Mouse (Mus musculus) heart, postnatal 36 days (tissue): Measurements from ENCODE around the gene Ms4a6b. TPM values are rescaled to one million over a fixed set of nuclear protein-coding genes. Genes with fewer than 3 reads are reported as not detected.
"Not testable (repeated sequence)": the region's sequence is repeated elsewhere in the genome, so short reads cannot be mapped to it uniquely, and the experiment has no call there.

Experiments
- DNase-seq, 2 experiments: peaks; one replicate each; pipeline ENCODE4 v3.0.0; 2021 to 2022
- intact Hi-C: fragments of 180-260 bp; cut with DNase I; formaldehyde crosslinking; loops from one replicate; pipeline ENCODE4 v1.15.1; 2025
- total RNA-seq, 2 experiments: library from RNA; stranded (reverse); gene quantifications; 2 replicates each; pipeline ENCODE4 v1.2.3; 2021

Gene Ms4a6b
- 1 to 10 TPM; 4.4 to 9.1 TPM for total RNA-seq

GRCm38 (mm10) chr19:11516246-11516645, at the start of gene Ms4a6b:
TSS of gene Ms4a6b (plus strand) at chr19:11516512.
- DNase-seq, result no peak
- intact Hi-C loops, result no loop called here

DNA sequence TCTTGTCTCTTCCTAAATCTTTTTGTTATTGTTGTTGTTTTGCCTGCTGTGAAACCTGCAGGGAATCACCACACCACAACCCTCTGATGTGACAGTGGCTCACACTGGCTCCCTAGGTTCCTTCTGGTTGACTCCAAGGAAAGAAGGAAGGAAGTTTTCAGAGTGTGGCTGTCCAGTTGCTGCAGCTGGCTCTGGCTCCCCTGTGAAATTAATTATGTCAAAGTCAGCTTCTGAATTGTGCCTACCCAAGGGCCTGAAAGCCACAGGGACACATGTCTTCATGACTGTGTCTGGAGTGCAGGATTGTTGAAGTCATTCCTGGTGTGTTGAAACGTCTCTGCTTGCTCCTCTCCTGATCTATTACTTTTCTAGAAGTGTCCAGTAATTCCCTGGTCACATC, 48.0 kb upstream of the Ms4a6b start:
- DNase-seq, intact Hi-C loops: not testable (repeated sequence)

DNA sequence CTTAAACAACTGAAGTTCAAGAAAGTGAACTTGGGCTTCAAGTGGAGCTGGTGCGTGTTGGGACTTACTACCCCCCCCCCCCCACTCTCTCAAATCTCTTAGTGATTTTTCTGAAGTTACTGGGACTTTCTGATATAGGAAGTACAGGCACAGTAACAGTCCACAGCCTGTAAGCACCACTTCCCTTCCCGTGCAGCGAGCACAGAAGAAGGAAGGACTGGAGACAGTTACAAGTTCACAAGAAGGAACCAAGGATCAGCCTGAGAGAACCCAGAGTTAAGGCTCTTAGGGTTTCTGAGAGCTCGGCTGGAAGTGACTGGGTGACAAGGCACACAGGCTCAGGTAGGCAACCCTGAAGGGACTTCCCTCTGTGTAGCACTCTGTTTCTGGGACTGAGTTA, 47.1 kb upstream of the Ms4a6b start, which contains the start of gene Ms4a6c:
TSS of gene Ms4a6c (plus strand) at position 152 of the 400 bp plus-strand sequence.
- DNase-seq, intact Hi-C loops: not testable (repeated sequence)

GRCm38 (mm10) chr19:11479714-11480113, 36.6 kb upstream of the Ms4a6b start:
- intact Hi-C loops, result no loop called here
- DNase-seq, result no peak

- intact Hi-C loops, result no loop called here
Observed at GRCm38 (mm10) chr19:11482684-11483083, 33.6 kb upstream of the Ms4a6b start.

DNA sequence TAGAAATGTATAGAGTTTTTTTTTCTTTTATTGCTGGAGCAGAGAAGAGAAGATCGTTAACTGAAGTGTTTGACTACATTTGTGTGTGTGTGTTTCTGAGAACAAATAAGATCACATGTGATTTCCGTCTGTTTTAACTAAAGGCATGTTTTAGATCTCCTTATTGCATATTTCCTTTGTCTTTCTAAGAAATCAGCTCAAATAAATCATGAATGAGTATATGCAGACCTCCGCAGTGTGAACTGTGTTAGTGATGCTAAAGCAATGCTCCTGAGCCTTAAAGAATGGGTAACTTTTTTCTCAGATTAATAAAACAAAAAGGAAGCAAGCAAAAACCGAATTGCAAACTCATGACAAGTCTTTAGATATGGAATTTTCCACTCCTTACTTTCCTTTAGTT, 32.4 kb upstream of the Ms4a6b start:
- no peak for DNase-seq
- intact Hi-C loops, result no loop called here

More at GRCm38 (mm10) chr19:11482684-11483083, 33.6 kb upstream of the Ms4a6b start:
- DNase-seq, result no peak

- intact Hi-C loops, result no loop called here
- DNase-seq, result no peak
Observed at GRCm38 (mm10) chr19:11484388-11484787, 31.9 kb upstream of the Ms4a6b start.

- intact Hi-C loops, result no loop called here
- no peak for DNase-seq
Observed at GRCm38 (mm10) chr19:11485266-11485665, 31.0 kb upstream of the Ms4a6b start.

- intact Hi-C loops, result no loop called here
- no peak for DNase-seq
Observed at GRCm38 (mm10) chr19:11485746-11486145, 30.6 kb upstream of the Ms4a6b start, which contains the start of gene Gm8369. TSS of gene Gm8369 (plus strand) at chr19:11485938.

- intact Hi-C loops, result no loop called here
- no peak for DNase-seq
Observed at GRCm38 (mm10) chr19:11486599-11486998, 29.7 kb upstream of the Ms4a6b start.

DNA sequence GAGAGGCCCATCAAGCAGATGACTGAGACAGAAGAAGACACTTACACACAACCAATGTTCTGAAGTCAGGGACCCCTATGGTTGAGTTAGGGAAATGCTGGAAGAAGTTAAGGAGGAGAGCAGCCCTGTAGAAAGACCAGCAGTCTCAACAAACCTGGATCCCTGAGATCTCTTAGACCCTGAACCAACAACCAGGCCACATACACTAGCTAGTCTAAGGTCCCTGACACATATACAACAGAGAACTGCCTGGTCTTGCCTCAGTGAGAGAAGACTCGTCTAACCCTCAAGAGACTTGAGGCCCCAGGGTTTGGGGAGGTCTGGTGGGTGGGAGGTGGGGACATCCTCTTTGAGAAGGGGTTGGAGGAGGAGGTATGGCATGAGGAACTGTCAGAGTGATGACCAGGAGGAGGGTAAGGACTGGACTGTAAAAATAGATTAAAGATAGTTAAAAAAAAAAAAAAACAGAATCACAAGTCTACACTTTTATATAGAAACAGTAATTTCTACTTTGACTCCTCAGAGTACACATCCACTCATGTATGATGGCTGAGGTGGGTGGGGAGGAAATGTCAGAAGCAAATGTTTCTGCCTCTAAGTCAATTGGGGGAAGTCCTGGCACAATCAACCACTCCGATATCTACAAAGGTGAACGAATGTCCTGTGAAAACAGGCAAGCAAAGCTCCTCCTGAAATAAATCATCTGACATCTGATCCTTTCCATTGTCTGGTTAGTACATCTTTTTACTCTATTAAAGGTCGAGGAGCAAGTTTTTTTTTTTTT, 24.7 kb upstream of the Ms4a6b start:
- intact Hi-C loops, result no loop called here

DNA sequence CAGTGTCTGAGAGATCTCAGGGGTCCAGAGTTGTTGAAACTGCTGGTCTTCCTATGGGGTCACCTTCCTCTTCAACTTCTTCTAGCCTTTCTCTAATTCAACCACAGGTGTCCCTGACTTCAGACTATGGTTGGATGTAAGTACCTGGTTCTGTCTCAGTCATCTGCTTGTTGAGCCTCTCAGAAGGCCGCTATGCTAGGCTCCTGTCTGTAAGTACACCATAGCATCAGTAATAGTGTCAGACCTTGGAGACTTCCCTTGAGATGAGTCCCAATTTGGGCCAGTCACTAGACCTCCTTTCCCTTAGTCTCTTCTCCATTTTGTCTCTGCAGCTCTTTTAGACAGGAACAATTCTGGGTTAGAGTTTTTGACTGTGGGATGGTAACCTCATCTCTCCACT, 23.6 kb upstream of the Ms4a6b start:
- DNase-seq, result no peak
- intact Hi-C loops, result no loop called here

More for the DNA sequence above, 24.7 kb upstream of the Ms4a6b start:
- DNase-seq, result no peak

DNA sequence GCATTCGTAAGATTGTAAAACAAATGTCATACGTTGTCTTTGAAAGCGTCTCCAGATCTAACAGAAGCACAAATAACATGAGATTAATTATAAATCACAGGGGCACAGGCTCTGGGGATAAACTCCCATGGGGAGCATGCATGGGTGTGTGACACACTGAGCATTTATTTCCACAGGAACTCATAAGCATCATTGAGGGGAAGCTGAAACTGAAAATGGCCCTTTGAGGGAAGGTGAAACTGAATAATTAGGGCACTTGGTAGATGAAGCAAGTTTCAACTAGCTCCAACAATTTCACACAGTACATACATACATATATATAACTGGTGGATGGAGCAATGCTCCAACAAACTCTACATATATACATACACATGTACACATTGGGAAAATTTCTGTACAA, 21.8 kb upstream of the Ms4a6b start:
- DNase-seq, result no peak

GRCm38 (mm10) chr19:11496361-11496760, 20.0 kb upstream of the Ms4a6b start:
- no peak for DNase-seq
- intact Hi-C loops, result no loop called here

More for the DNA sequence above, 21.8 kb upstream of the Ms4a6b start:
- intact Hi-C loops, result no loop called here

GRCm38 (mm10) chr19:11497300-11497699, 19.0 kb upstream of the Ms4a6b start:
- intact Hi-C loops, DNase-seq: not testable (repeated sequence)

DNA sequence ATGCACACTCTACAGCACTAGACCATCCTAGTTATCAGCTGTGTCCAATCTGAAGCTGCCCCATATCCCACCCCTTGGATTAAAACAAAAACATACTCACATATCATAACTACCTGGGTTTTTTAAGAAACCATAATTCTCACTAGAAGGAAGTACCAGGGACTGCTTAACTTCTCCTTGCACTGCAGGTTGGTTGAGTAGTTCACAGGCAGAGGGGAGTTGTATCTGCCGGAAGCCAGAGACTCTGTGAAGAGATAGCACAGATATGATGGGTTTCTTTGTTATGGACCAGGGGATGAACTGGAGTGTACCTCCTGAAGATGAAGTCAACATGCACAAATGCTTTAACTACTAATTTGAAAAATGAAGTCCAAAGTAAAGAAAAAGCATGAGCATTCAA, 15.5 kb upstream of the Ms4a6b start:
- no peak for DNase-seq
- intact Hi-C loops, result no loop called here

DNA sequence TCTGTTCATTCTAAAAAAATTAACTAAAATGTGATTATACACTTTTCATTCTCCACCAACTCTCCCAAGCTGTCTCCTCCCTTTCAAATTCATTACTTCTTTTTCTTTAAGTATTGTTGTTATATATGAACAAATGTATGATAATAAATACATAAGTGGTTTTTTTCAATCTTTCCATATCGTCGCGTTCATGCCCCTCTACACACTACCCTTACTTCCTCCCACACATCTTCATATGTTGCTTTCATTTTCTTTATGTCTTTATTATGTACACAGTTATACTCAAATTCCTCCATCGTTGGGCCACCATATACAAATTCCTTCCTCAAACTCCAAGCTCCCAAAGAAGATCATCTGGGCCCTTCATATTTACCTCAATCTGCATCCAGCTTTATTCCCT, 15.0 kb upstream of the Ms4a6b start:
- no peak for DNase-seq
- intact Hi-C loops, result no loop called here

GRCm38 (mm10) chr19:11504857-11505256, 11.5 kb upstream of the Ms4a6b start:
- no peak for DNase-seq
- intact Hi-C loops, result no loop called here

- intact Hi-C loops, result no loop called here
- peak in 1 of 2 experiments; percentile 21 for DNase-seq
Observed at GRCm38 (mm10) chr19:11513458-11513857, 2.9 kb upstream of the Ms4a6b start.

DNA sequence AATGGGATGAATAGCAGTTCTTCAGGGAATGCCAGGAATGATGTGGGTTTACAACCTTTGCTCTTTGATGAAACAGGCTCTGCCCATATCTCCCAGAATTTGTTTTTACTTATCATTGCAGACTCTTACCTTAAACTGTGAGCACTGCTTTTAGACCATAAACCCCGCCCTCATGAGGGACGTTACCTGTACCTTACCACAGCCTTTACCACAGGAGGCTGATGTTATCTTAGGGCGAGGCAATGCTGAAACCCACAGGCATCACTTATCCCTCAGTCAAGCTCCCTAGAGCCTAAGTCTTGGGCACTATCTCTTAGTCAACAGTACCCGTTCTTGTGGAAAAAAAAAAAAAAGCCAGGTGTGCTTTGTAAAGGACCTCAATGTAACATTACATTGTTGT, 533 bp downstream of the Ms4a6b start:
- intact Hi-C loops, result no loop called here
- DNase-seq, result no peak

DNA sequence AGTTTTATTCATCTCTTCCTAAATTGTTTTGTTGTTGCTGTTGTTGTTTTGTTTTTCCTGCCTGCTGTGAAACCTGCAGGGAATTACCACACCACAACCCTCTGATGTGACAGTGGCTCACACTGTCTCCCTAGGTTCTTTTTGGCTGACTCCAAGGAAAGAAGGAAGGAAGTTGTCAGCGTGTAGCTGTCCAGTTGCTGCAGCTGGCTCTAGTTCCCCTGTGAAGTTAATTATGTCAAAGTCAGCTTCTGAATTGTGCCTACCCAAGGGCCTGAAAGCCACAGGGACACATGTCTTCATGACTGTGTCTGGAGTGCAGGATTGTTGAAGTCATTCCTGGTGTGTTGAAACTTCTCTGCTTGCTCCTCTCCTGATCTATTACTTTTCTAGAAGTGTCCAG, 1.1 kb downstream of the Ms4a6b start:
- intact Hi-C loops, result not testable (repeated sequence)
- peak in 1 of 2 experiments; percentile 13 for DNase-seq

DNA sequence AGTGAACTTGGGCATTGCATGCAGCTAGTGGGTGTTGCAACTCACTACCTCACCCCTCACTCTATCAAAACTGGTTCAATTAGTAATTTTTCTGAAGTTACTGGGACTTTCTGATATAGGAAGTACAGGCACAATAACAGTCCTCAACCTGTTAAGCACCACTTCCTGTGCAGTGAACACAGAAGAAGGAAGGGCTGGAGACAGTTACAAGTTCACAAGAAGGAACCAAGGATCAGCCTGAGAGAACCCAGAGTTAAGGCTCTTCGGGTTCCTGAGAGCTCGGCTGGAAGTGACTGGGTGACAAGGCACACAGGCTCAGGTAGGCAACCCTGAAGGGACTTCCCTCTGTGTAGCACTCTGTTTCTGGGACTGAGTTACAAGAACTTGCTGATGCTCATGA, 2.0 kb downstream of the Ms4a6b start:
- intact Hi-C loops, DNase-seq: not testable (repeated sequence)
